Mouse (Mus musculus) cerebellum, adult 2 months (tissue): ENCODE data around the gene Lgr5.

ENCODE experiments used
- CTCF ChIP-seq: fragments of 200-500 bp; IDR thresholded peaks from 2 replicates; pipeline ENCODE4 v1.5.1; 2011; ENCODE audit warnings: low read depth, mild to moderate bottlenecking, control low read depth, low read length, moderate library complexity, borderline replicate concordance; ENCODE audit not compliant: insufficient read depth
- POLR2A ChIP-seq: fragments of 200-500 bp; IDR thresholded peaks from 2 replicates; pipeline ENCODE4 v1.6.1; 2011; ENCODE audit warnings: low read length, control low read depth, borderline replicate concordance; ENCODE audit not compliant: insufficient read depth

- TF ChIP-seq POLR2A (no peak), CTCF (no peak)
Observed at GRCm38 (mm10) chr10:115579494-115579893, 8.1 kb downstream of the Lgr5 start.
